Mouse (Mus musculus): ENCODE measurements around the gene Atp6v0d1. TPM values are rescaled to one million over a fixed set of nuclear protein-coding genes. Genes with fewer than 3 reads are reported as not detected.

Atp6v0d1 gene
- polyA plus RNA-seq, 1 experiment from 2014 or later = 52.4 TPM

GRCm38 (mm10) chr8:105499787-105500186, 66.1 kb downstream of the Atp6v0d1 start:
- 37% methylated on average over 12 of the region's 12 CpGs for WGBS (ENCODE audit: insufficient replicate concordance)
- Histone ChIP-seq H3K4me1 (replicated peaks) (peaks cover 20% of the 10 kb centered on the region), H3K9me3 (replicated peaks) (no peaks in the 10 kb centered on the region), H3K36me3 (replicated peaks) (no peaks in the 10 kb centered on the region), H3K4me2 (peak overlapping the region; percentile 27), H3K9ac (no peak overlapping the region), H3K4me3 (replicated peaks) (peak overlapping the region; percentile 34), H3K27ac (replicated peaks) (no peak overlapping the region), H3K27me3 (peaks cover 30% of the 10 kb centered on the region)
- ATAC-seq (ENCODE audit: insufficient read depth) = no peak

DNA sequence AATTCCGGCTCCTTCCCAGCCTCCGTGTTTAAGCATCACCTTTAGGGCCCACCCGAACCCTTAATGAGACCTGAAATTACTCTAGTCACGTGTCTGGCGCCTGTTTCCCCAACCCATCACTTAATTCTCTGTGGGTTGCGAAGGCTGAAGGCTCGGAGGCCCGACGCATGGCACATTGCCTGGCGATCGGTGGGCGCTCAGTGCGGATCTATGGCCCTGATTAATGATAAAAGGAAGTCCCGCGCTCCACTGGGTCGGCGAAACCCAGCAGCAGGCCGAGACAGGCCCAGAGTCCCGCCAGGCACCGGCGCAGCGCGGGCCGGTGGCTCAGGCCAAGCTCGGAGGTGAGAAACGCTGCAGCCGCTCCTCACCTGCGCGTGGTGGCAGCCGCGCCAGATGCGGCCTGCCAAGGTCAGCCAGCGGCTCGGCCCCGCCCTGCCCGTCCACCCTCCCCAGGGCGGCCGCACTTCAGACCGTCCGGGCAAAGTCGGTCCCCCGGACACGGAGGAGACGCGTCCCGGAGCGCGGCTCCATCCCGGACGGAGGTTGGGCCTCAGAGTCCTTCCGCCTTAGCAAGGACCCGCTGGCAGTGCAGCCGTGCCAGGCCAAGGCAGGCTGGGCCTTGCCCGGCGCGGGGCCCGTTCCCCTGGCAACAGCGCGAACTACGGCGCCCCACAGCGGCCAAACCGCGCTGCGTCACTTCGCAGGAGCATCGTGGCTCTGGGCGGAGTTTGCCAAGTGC, 69.2 kb downstream of the Atp6v0d1 start, which contains the start of gene Zdhhc1:
Zdhhc1 (minus strand) TSS at position 464 of the 742 bp plus-strand sequence.
- peak; percentile 79 for ATAC-seq (ENCODE audit: insufficient read depth)
- under 1% methylated on average over 68 of the region's 68 CpGs for WGBS (ENCODE audit: insufficient replicate concordance)
- no peaks in the 10 kb centered on the region for H3K36me3 ChIP-seq (replicated peaks)
- peak within 1 kb of the TSS; percentile 69 for H3K4me3 ChIP-seq (replicated peaks)
- H3K27me3 ChIP-seq = peaks cover 32% of the 10 kb centered on the region
- H3K4me2 ChIP-seq = peak within 1 kb of the TSS; percentile 95
- H3K9ac ChIP-seq = peak within 1 kb of the TSS; percentile 63
- H3K27ac ChIP-seq (replicated peaks) = no peak within 1 kb of the TSS; the same call in 1 of the 2 replicates
- peaks cover 23% of the 10 kb centered on the region for H3K4me1 ChIP-seq (replicated peaks)
- H3K9me3 ChIP-seq (replicated peaks) = no peaks in the 10 kb centered on the region

- Histone ChIP-seq H3K9ac (no peak overlapping the region), H3K27ac (replicated peaks) (no peak overlapping the region), H3K36me3 (replicated peaks) (no peaks in the 10 kb centered on the region), H3K27me3 (peaks cover 27% of the 10 kb centered on the region), H3K9me3 (replicated peaks) (no peaks in the 10 kb centered on the region), H3K4me3 (replicated peaks) (peak overlapping the region; percentile 69; the same call in 1 of the 2 replicates), H3K4me2 (peak overlapping the region; percentile 95), H3K4me1 (replicated peaks) (peaks cover 33% of the 10 kb centered on the region)
- WGBS (ENCODE audit: insufficient replicate concordance) = 58% methylated on average over 17 of the region's 17 CpGs
- no peak for ATAC-seq (ENCODE audit: insufficient read depth)
Observed at GRCm38 (mm10) chr8:105495350-105496302, 70.2 kb downstream of the Atp6v0d1 start.

DNA sequence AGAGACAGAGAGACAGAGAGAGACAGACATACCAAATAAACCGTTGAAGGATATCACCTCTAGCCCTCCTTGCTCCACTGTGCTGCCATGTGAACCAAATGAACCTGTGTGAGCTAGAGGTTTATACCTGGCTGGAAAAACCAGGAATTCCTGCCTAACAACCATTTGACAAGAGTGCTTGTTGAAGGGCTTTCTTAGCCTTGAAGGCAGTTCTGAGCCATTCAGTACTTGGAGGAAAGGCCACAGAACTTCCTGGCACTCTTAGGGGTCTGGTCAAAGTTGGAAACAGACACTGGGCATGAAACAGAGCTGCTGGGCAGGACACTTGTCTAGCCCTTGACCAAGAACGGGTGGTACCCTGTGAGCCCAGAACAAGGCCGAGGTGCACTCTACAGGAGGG, 71.3 kb downstream of the Atp6v0d1 start:
- no peak overlapping the region for H3K4me3 ChIP-seq (replicated peaks)
- 64% methylated on average over 3 of the region's 3 CpGs for WGBS (ENCODE audit: insufficient replicate concordance)
- no peaks in the 10 kb centered on the region for H3K9me3 ChIP-seq (replicated peaks)
- H3K27ac ChIP-seq (replicated peaks) = no peak overlapping the region
- peaks cover 32% of the 10 kb centered on the region for H3K4me1 ChIP-seq (replicated peaks)
- H3K36me3 ChIP-seq (replicated peaks) = no peaks in the 10 kb centered on the region
- H3K27me3 ChIP-seq = peaks cover 27% of the 10 kb centered on the region
- H3K9ac ChIP-seq = no peak overlapping the region
- ATAC-seq (ENCODE audit: insufficient read depth) = no peak
- H3K4me2 ChIP-seq = no peak overlapping the region

DNA sequence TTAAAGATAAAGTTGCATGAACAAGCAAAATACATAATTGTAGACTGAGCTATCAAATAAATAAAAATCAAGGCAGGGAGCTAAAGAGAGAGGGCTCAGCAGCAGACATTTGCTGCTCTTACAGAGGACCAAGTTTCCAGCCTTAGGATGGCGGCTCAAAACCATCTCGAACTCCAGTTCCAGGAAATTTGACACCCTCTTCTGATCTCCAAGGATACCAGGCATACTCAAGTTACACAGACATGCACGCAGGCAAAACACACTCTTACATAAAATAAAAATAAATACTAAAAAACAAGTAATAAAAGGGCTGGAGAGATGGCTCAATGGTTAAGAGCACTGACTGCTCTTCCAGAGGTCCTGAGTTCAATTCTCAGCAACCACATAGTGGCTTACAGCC, 72.4 kb downstream of the Atp6v0d1 start:
- no peak overlapping the region for H3K27ac ChIP-seq (replicated peaks)
- H3K36me3 ChIP-seq (replicated peaks) = no peaks in the 10 kb centered on the region
- no peak overlapping the region for H3K4me3 ChIP-seq (replicated peaks)

GRCm38 (mm10) chr8:105489281-105489680, 76.6 kb downstream of the Atp6v0d1 start:
- Histone ChIP-seq H3K4me1 (replicated peaks) (peaks cover 15% of the 10 kb centered on the region; the same call in 1 of the 2 replicates), H3K9ac (no peak overlapping the region), H3K4me3 (replicated peaks) (no peak overlapping the region), H3K27ac (replicated peaks) (no peak overlapping the region), H3K9me3 (replicated peaks) (no peaks in the 10 kb centered on the region), H3K36me3 (replicated peaks) (no peaks in the 10 kb centered on the region), H3K27me3 (no peaks in the 10 kb centered on the region), H3K4me2 (no peak overlapping the region)
- 28% methylated on average over 1 of the region's 1 CpGs for WGBS (ENCODE audit: insufficient replicate concordance)
- ATAC-seq (ENCODE audit: insufficient read depth) = no peak

More for the DNA sequence above, 72.4 kb downstream of the Atp6v0d1 start:
- peaks cover 27% of the 10 kb centered on the region for H3K27me3 ChIP-seq
- H3K9me3 ChIP-seq (replicated peaks) = no peaks in the 10 kb centered on the region
- no peak for ATAC-seq (ENCODE audit: insufficient read depth)
- H3K4me2 ChIP-seq = no peak overlapping the region
- H3K9ac ChIP-seq = no peak overlapping the region
- WGBS (ENCODE audit: insufficient replicate concordance) = 71% methylated on average over 3 of the region's 3 CpGs
- H3K4me1 ChIP-seq (replicated peaks) = peaks cover 32% of the 10 kb centered on the region

DNA sequence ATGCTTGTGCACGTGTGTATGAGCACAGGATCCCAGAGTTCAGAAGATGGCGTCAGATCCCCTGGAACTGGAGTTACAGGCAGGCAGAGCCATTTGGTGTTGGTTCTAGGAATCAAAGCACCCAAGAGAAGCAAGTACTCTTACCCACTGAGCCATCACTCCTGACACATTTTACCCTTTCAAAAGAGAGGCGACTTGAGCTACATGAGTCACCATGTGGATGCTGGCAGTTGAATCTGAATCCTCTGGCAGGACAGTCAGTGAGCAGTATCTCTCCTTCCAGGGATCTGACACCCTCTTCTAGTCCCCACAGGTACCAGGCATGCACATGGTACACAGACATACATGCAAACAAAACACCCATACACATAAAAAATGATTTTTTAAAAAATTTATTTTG, 77.8 kb downstream of the Atp6v0d1 start:
- no peak overlapping the region for H3K4me2 ChIP-seq
- no peaks in the 10 kb centered on the region for H3K9me3 ChIP-seq (replicated peaks)
- no peaks in the 10 kb centered on the region for H3K36me3 ChIP-seq (replicated peaks)
- 56% methylated on average over 3 of the region's 3 CpGs for WGBS (ENCODE audit: insufficient replicate concordance)
- peaks cover 15% of the 10 kb centered on the region; the same call in 1 of the 2 replicates for H3K4me1 ChIP-seq (replicated peaks)
- no peak for ATAC-seq (ENCODE audit: insufficient read depth)
- H3K4me3 ChIP-seq (replicated peaks) = no peak overlapping the region
- no peaks in the 10 kb centered on the region for H3K27me3 ChIP-seq
- H3K9ac ChIP-seq = no peak overlapping the region
- H3K27ac ChIP-seq (replicated peaks) = no peak overlapping the region

GRCm38 (mm10) chr8:105484392-105484791, 81.5 kb downstream of the Atp6v0d1 start:
- Histone ChIP-seq H3K36me3 (replicated peaks) (no peaks in the 10 kb centered on the region), H3K9me3 (replicated peaks) (no peaks in the 10 kb centered on the region), H3K9ac (no peak overlapping the region), H3K27me3 (peaks cover 6% of the 10 kb centered on the region; the same call in 1 of the 2 replicates), H3K4me2 (no peak overlapping the region), H3K4me3 (replicated peaks) (no peak overlapping the region), H3K4me1 (replicated peaks) (no peaks in the 10 kb centered on the region), H3K27ac (replicated peaks) (no peak overlapping the region)
- 65% methylated on average over 2 of the region's 2 CpGs for WGBS (ENCODE audit: insufficient replicate concordance)
- no peak for ATAC-seq (ENCODE audit: insufficient read depth)

GRCm38 (mm10) chr8:105484030-105484368, 81.8 kb downstream of the Atp6v0d1 start:
- Histone ChIP-seq H3K27me3 (peaks cover 9% of the 10 kb centered on the region; the same call in 1 of the 2 replicates), H3K9me3 (replicated peaks) (no peaks in the 10 kb centered on the region), H3K9ac (no peak overlapping the region), H3K4me3 (replicated peaks) (no peak overlapping the region), H3K36me3 (replicated peaks) (no peaks in the 10 kb centered on the region), H3K27ac (replicated peaks) (no peak overlapping the region), H3K4me2 (no peak overlapping the region), H3K4me1 (replicated peaks) (no peaks in the 10 kb centered on the region)
- no peak for ATAC-seq (ENCODE audit: insufficient read depth)
- WGBS (ENCODE audit: insufficient replicate concordance) = 67% methylated on average over 3 of the region's 3 CpGs

DNA sequence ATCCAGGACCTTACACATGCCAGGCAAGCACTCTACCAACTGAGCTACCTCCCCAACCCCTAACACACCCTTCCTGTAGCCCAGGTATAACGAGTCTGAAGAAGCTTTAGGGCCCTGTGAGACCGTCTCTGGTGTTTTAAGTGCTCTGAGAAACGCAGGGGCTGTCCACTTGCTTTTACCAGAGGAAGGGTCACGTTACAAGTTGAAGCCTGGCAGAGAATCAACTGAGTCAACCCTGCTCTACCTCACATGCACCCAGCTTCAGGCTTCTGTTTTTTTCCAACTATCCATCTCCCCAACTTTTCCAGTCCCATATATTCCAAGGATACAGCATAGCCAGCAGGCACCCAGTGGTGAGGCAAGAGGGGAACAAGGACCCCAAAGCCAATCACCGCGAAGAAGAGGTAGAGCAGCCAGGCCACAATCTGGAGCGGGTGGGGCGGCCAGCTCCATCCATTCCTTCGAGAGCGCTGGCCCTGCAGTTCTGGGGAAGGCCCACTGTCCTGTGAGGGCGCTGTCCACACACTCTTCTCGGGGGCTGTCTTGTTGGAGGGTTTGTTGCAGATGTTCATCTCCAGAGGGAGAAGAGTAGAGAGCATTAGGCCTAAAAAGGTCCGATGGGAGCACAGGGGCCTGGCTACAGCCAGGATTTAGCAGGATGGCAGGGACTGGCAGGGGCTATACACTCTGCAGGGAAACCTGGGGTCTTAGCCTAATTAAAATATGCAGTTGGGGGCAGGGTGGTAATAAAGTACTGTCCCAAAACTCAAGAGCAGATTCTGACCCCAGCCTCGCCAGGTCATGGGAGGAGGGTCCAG, 82.4 kb downstream of the Atp6v0d1 start:
- Histone ChIP-seq H3K4me2 (no peak overlapping the region), H3K36me3 (replicated peaks) (no peaks in the 10 kb centered on the region), H3K27me3 (peaks cover 15% of the 10 kb centered on the region; the same call in 1 of the 2 replicates), H3K4me3 (replicated peaks) (no peak overlapping the region), H3K9me3 (replicated peaks) (no peaks in the 10 kb centered on the region), H3K4me1 (replicated peaks) (no peaks in the 10 kb centered on the region), H3K9ac (no peak overlapping the region), H3K27ac (replicated peaks) (no peak overlapping the region)
- 52% methylated on average over 14 of the region's 14 CpGs for WGBS (ENCODE audit: insufficient replicate concordance)
- ATAC-seq (ENCODE audit: insufficient read depth) = no peak

All from liver, embryonic 15.5 days (tissue).